Mouse (Mus musculus): ENCODE measurements around the gene Casp3.

The Casp3 gene

GRCm38 (mm10) chr8:46603587-46603986, 13.5 kb upstream of the Casp3 start:
- in situ Hi-C loops (cut with MboI; ENCODE audit: unreplicated experiment in 2 of 2): loop anchor here in 1 of 2 experiments (25.0 kb wide), 1 partner anchor 1084 kb away; the partner anchor contains the start of gene Ing2

GRCm38 (mm10) chr8:46606930-46607329, 10.2 kb upstream of the Casp3 start:
- in situ Hi-C loops (cut with MboI; ENCODE audit: unreplicated experiment in 2 of 2): loop anchor here in 1 of 2 experiments (25.0 kb wide), 1 partner anchor 1080 kb away; the partner anchor contains the start of gene Ing2

- in situ Hi-C loops (cut with MboI; ENCODE audit: unreplicated experiment in 2 of 2): loop anchor here in 1 of 2 experiments (25.0 kb wide), 1 partner anchor 1076 kb away; the partner anchor contains the start of gene Ing2
Observed at GRCm38 (mm10) chr8:46611557-46611956, 5.5 kb upstream of the Casp3 start.

GRCm38 (mm10) chr8:46612913-46613312, 4.2 kb upstream of the Casp3 start:
- in situ Hi-C loops (cut with MboI; ENCODE audit: unreplicated experiment in 2 of 2): loop anchor here in 1 of 2 experiments (25.0 kb wide), 1 partner anchor 1074 kb away; the partner anchor contains the start of gene Ing2

- in situ Hi-C loops (cut with MboI; ENCODE audit: unreplicated experiment in 2 of 2): loop anchor here in 1 of 2 experiments (25.0 kb wide), 1 partner anchor 1074 kb away; the partner anchor contains the start of gene Ing2
Observed at GRCm38 (mm10) chr8:46613377-46613776, 3.7 kb upstream of the Casp3 start.

GRCm38 (mm10) chr8:46615936-46616335, 1.2 kb upstream of the Casp3 start:
- in situ Hi-C loops (cut with MboI; ENCODE audit: unreplicated experiment in 2 of 2): loop anchor here in 1 of 2 experiments (25.0 kb wide), 1 partner anchor 1071 kb away; the partner anchor contains the start of gene Ing2

- in situ Hi-C loops (cut with MboI; ENCODE audit: unreplicated experiment in 2 of 2): loop anchor here in 1 of 2 experiments (25.0 kb wide), 1 partner anchor 1069 kb away; the partner anchor contains the start of gene Ing2
Observed at GRCm38 (mm10) chr8:46617690-46618620, 864 bp downstream of the Casp3 start.

- in situ Hi-C loops (cut with MboI; ENCODE audit: unreplicated experiment in 2 of 2): loop anchor here in 1 of 2 experiments (25.0 kb wide), 1 partner anchor 1069 kb away; the partner anchor contains the start of gene Ing2
Observed at GRCm38 (mm10) chr8:46618639-46619320, 1.7 kb downstream of the Casp3 start.

- in situ Hi-C loops (cut with MboI; ENCODE audit: unreplicated experiment in 2 of 2): loop anchor here in 1 of 2 experiments (25.0 kb wide), 1 partner anchor 1065 kb away; the partner anchor contains the start of gene Ing2
Observed at GRCm38 (mm10) chr8:46622446-46623270, 5.6 kb downstream of the Casp3 start.

GRCm38 (mm10) chr8:46625166-46625565, 8.1 kb downstream of the Casp3 start:
- in situ Hi-C loops (cut with MboI; ENCODE audit: unreplicated experiment in 2 of 2): no loop called here

GRCm38 (mm10) chr8:46626642-46627041, 9.6 kb downstream of the Casp3 start:
- in situ Hi-C loops (cut with MboI; ENCODE audit: unreplicated experiment in 2 of 2): no loop called here

GRCm38 (mm10) chr8:46627881-46628280, 10.8 kb downstream of the Casp3 start:
- in situ Hi-C loops (cut with MboI; ENCODE audit: unreplicated experiment in 2 of 2): no loop called here

- in situ Hi-C loops (cut with MboI; ENCODE audit: unreplicated experiment in 2 of 2): no loop called here
Observed at GRCm38 (mm10) chr8:46628645-46629044, 11.6 kb downstream of the Casp3 start.

GRCm38 (mm10) chr8:46630422-46630821, 13.3 kb downstream of the Casp3 start:
- in situ Hi-C loops (cut with MboI; ENCODE audit: unreplicated experiment in 2 of 2): no loop called here

- in situ Hi-C loops (cut with MboI; ENCODE audit: unreplicated experiment in 2 of 2): no loop called here
Observed at GRCm38 (mm10) chr8:46630932-46631331, 13.8 kb downstream of the Casp3 start.

GRCm38 (mm10) chr8:46639010-46639571, 22.0 kb downstream of the Casp3 start:
- in situ Hi-C loops (cut with MboI; ENCODE audit: unreplicated experiment in 2 of 2): no loop called here

GRCm38 (mm10) chr8:46639852-46640251, 22.8 kb downstream of the Casp3 start:
- in situ Hi-C loops (cut with MboI; ENCODE audit: unreplicated experiment in 2 of 2): no loop called here

GRCm38 (mm10) chr8:46641272-46641671, 24.2 kb downstream of the Casp3 start:
- in situ Hi-C loops (cut with MboI; ENCODE audit: unreplicated experiment in 2 of 2): no loop called here

GRCm38 (mm10) chr8:46648421-46648820, 31.3 kb downstream of the Casp3 start:
- in situ Hi-C loops (cut with MboI; ENCODE audit: unreplicated experiment in 2 of 2): no loop called here
